ENCODE assay signal across 25 mouse cellular contexts in the genomic region with DNA sequence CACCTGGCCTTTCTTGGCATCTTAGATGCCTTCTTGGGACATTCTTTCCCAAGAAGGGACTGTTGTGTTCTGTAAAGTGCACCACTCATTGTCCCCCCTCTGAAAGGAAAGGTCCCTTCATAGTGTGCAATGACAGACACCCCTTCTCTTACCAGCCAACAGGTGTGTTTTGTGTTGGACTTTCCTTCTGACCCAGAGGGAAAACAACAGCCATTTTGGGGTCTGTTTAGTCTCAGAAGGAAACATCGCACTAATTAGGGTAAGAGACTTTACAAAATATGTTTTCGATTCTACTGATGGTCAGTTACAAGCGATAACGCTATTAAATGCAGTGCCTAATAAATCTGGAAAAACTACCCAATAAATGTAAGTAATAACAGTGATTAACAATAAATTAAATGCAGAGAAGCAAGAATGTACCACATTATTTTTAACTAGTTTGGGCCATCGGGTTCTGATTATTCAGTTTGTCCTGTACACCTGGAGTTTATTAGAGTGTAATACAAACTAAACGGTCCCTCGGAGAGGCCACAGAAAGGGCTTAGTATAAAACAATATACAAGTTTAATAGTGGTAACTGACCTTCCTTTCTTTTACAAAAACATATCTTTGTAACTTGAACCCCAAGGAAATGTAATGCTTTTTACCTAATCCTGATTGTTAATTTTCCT.
DNase-seq lines count a peak whose midpoint lies in the region; ATAC-seq and TF ChIP-seq lines count a peak whose summit lies in the region.
"Had no signal": no experiment of that assay in that cellular context is flagged by ENCODE, and none has a peak within 500 bp of the region (broad histone marks: within the 10 kb centered on the region; RNA-seq: fewer than 3 reads in every experiment).

No protein-coding gene starts in this region.

- H3K36me3 ChIP-seq in limb, embryonic 11.5 days (ENCODE audit: control insufficient read depth, insufficient read depth, low read length): no peaks in the 10 kb centered on the region
- H3K36me3 ChIP-seq in limb, embryonic 14.5 days (ENCODE audit: control insufficient read depth, insufficient read depth, low read length): no peaks in the 10 kb centered on the region
- H3K36me3 ChIP-seq in midbrain, embryonic 14.5 days (ENCODE audit: control insufficient read depth, insufficient read depth, low read length): no peaks in the 10 kb centered on the region
- H3K36me3 ChIP-seq: embryonic facial prominence, embryonic 12.5 days; embryonic facial prominence, embryonic 15.5 days; forebrain, embryonic 15.5 days; heart, embryonic 10.5 days; heart, embryonic 13.5 days had no signal

- no peak overlapping the region for H3K4me3 ChIP-seq in limb, embryonic 11.5 days (ENCODE audit: low read depth, low read length)
- no peak overlapping the region for H3K4me3 ChIP-seq in limb, embryonic 14.5 days (replicated peaks; ENCODE audit: low read length)
- no peak overlapping the region for H3K4me3 ChIP-seq in midbrain, embryonic 14.5 days (replicated peaks; ENCODE audit: low read depth, low read length)
- H3K4me3 ChIP-seq: embryonic facial prominence, embryonic 12.5 days; embryonic facial prominence, embryonic 15.5 days; forebrain, embryonic 15.5 days; heart, adult 2 months; heart, embryonic 10.5 days; heart, embryonic 13.5 days had no signal

- H3K4me1 ChIP-seq in limb, embryonic 11.5 days (ENCODE audit: control insufficient read depth, insufficient read depth, low read length): peaks cover 14% of the 10 kb centered on the region
- peaks cover 4% of the 10 kb centered on the region; the same call in 1 of the 2 replicates for H3K4me1 ChIP-seq in limb, embryonic 14.5 days (ENCODE audit: control insufficient read depth, insufficient read depth, low read length)
- H3K4me1 ChIP-seq in midbrain, embryonic 14.5 days (ENCODE audit: control insufficient read depth, insufficient read depth, low read length): no peaks in the 10 kb centered on the region
- H3K4me1 ChIP-seq: embryonic facial prominence, embryonic 15.5 days; forebrain, embryonic 15.5 days; heart, embryonic 10.5 days; heart, embryonic 13.5 days had no signal

- TF ChIP-seq POLR2A in limb, embryonic 14.5 days (IDR thresholded peaks at IDR 0.05; ENCODE audit: borderline replicate concordance, extremely low read depth, insufficient read depth, insufficient read length): no peak

- H3K4me2 ChIP-seq in limb, embryonic 11.5 days (ENCODE audit: low read depth, severe bottlenecking): no peak overlapping the region
- H3K4me2 ChIP-seq in limb, embryonic 14.5 days (replicated peaks; ENCODE audit: low read depth, low read length, severe bottlenecking): no peak overlapping the region
- no peak overlapping the region for H3K4me2 ChIP-seq in midbrain, embryonic 14.5 days (ENCODE audit: low read length)
- H3K4me2 ChIP-seq: embryonic facial prominence, embryonic 12.5 days; embryonic facial prominence, embryonic 15.5 days; forebrain, embryonic 15.5 days; heart, embryonic 13.5 days; hindbrain, embryonic 14.5 days had no signal

- WGBS in limb, embryonic 11.5 days: 14% methylated on average over 7 of the region's 7 CpGs
- WGBS in limb, embryonic 14.5 days: 20% methylated on average over 7 of the region's 7 CpGs
- 96% methylated on average over 7 of the region's 7 CpGs for WGBS in midbrain, embryonic 14.5 days

- DNase-seq in embryo, embryonic 10.5 days (ENCODE audit: low spot score): peak; percentile 56
- no peak for DNase-seq in embryo, embryonic 9.5 days (ENCODE audit: extremely low spot score)
- DNase-seq in forelimb bud, embryonic 11.5 days (ENCODE audit: low read depth, low spot score): peak; percentile 87
- DNase-seq in limb, embryonic 11.5 days (ENCODE audit: low spot score): peak; percentile 46
- peak; percentile 81 for DNase-seq in limb, embryonic 14.5 days (ENCODE audit: low spot score)
- DNase-seq in thymus, postnatal 10 days (ENCODE audit: low spot score in 2 of 2): no peak
- no peak for DNase-seq in midbrain, embryonic 14.5 days
- DNase-seq: adrenal gland, postnatal 10 days; adrenal gland, postnatal 36 days; cerebellum, adult 18-20 months; cerebellum, adult 9-10 months; cerebellum, postnatal 25 days; gastrocnemius, postnatal 10 days; gastrocnemius, postnatal 36 days; heart, adult 2 months; heart, postnatal 14 days; heart, postnatal 4 days had no signal

- H3K9me3 ChIP-seq in limb, embryonic 11.5 days (ENCODE audit: control insufficient read depth, low read length): peaks cover 6% of the 10 kb centered on the region; the same call in 1 of the 2 replicates
- H3K9me3 ChIP-seq in limb, embryonic 14.5 days (ENCODE audit: control insufficient read depth, low read length): peaks cover 14% of the 10 kb centered on the region
- H3K9me3 ChIP-seq in midbrain, embryonic 14.5 days (ENCODE audit: control insufficient read depth, low read length): 0 out of 2 replicates have a peak, but pooled peaks cover 11% of the 10 kb centered on the region
- H3K9me3 ChIP-seq: forebrain, embryonic 15.5 days had no signal

- H3K27ac ChIP-seq in limb, embryonic 11.5 days (replicated peaks; ENCODE audit: low read depth, low read length): peak overlapping the region; percentile 73
- H3K27ac ChIP-seq in limb, embryonic 14.5 days (replicated peaks; ENCODE audit: low read depth, low read length): no peak overlapping the region
- no peak overlapping the region for H3K27ac ChIP-seq in midbrain, embryonic 14.5 days (replicated peaks; ENCODE audit: low read depth, low read length)
- H3K27ac ChIP-seq: embryonic facial prominence, embryonic 12.5 days; embryonic facial prominence, embryonic 15.5 days; forebrain, embryonic 15.5 days; heart, adult 2 months; heart, embryonic 10.5 days; heart, embryonic 13.5 days; hindbrain, embryonic 14.5 days; hindbrain, postnatal 0 days had no signal

- H3K27me3 ChIP-seq in limb, embryonic 11.5 days (ENCODE audit: control insufficient read depth, insufficient read depth, low read length): no peaks in the 10 kb centered on the region
- H3K27me3 ChIP-seq in limb, embryonic 14.5 days (ENCODE audit: control insufficient read depth, insufficient read depth, low read length): no peaks in the 10 kb centered on the region
- no peaks in the 10 kb centered on the region for H3K27me3 ChIP-seq in midbrain, embryonic 14.5 days (ENCODE audit: control insufficient read depth, insufficient read depth, low read length)
- H3K27me3 ChIP-seq: embryonic facial prominence, embryonic 15.5 days; forebrain, embryonic 15.5 days; heart, embryonic 13.5 days had no signal

- H3K9ac ChIP-seq in limb, embryonic 11.5 days (ENCODE audit: low read length): no peak overlapping the region
- no peak overlapping the region for H3K9ac ChIP-seq in limb, embryonic 14.5 days (ENCODE audit: low read depth, low read length, severe bottlenecking)
- no peak overlapping the region for H3K9ac ChIP-seq in midbrain, embryonic 14.5 days (replicated peaks; ENCODE audit: low read length)
- H3K9ac ChIP-seq: embryonic facial prominence, embryonic 12.5 days; embryonic facial prominence, embryonic 15.5 days; forebrain, embryonic 15.5 days; heart, embryonic 13.5 days; hindbrain, embryonic 14.5 days had no signal

- ATAC-seq in limb, embryonic 11.5 days (ENCODE audit: insufficient number of reproducible peaks, low FRiP score, low TSS enrichment, low read depth): peak; percentile 80
- ATAC-seq in limb, embryonic 14.5 days (ENCODE audit: low FRiP score, low read depth): peak; percentile 53; the same call in 1 of the 2 replicates
- ATAC-seq in midbrain, embryonic 14.5 days (ENCODE audit: low FRiP score, low TSS enrichment): no peak
- ATAC-seq: activated CD4-positive, CD25-positive, alpha-beta regulatory T cell, adult 4 months; forebrain, embryonic 15.5 days; hindbrain, postnatal 0 days had no signal

Comparison
In these comparisons a context has a peak if more than half of its experiments do, and no peak if none do; other contexts are left out.
1. DNase-seq: peak in embryo, embryonic 10.5 days (single experiment), forelimb bud, embryonic 11.5 days (single experiment), limb, embryonic 11.5 days (single experiment) and limb, embryonic 14.5 days (single experiment); none in embryo, embryonic 9.5 days (single experiment), thymus, postnatal 10 days (0 of 2) and midbrain, embryonic 14.5 days (single experiment).